Mouse (Mus musculus): ENCODE measurements around the gene Ddx51. TPM values are rescaled to one million over a fixed set of nuclear protein-coding genes. Genes with fewer than 3 reads are reported as not detected.

Ddx51 gene
- polyA plus RNA-seq, 1 experiment from 2014 or later = 24.2 TPM

GRCm38 (mm10) chr5:110665486-110666121 is 12.4 kb downstream of the Ddx51 start:
- 69% methylated on average over 6 of the region's 6 CpGs for WGBS
- no peak overlapping the region for H3K4me2 ChIP-seq
- ATAC-seq (ENCODE audit: insufficient read depth, low FRiP score, low read depth) = no peak
- H3K27me3 ChIP-seq (replicated peaks) = no peaks in the 10 kb centered on the region
- H3K36me3 ChIP-seq = peaks cover 68% of the 10 kb centered on the region
- no peaks in the 10 kb centered on the region for H3K4me1 ChIP-seq
- no peak overlapping the region for H3K4me3 ChIP-seq (replicated peaks)
- H3K9me3 ChIP-seq = no peaks in the 10 kb centered on the region
- H3K27ac ChIP-seq = no peak overlapping the region
- H3K9ac ChIP-seq = no peak overlapping the region

GRCm38 (mm10) chr5:110682041-110682440 is 28.8 kb downstream of the Ddx51 start:
- WGBS = 95% methylated on average over 8 of the region's 8 CpGs
- no peak for ATAC-seq (ENCODE audit: insufficient read depth, low FRiP score, low read depth)
- peaks cover 71% of the 10 kb centered on the region for H3K36me3 ChIP-seq
- no peak overlapping the region for H3K27ac ChIP-seq
- H3K9me3 ChIP-seq = no peaks in the 10 kb centered on the region
- no peak overlapping the region for H3K4me2 ChIP-seq
- no peaks in the 10 kb centered on the region for H3K4me1 ChIP-seq
- no peaks in the 10 kb centered on the region for H3K27me3 ChIP-seq (replicated peaks)
- H3K4me3 ChIP-seq (replicated peaks) = no peak overlapping the region
- H3K9ac ChIP-seq = no peak overlapping the region

- H3K4me1 ChIP-seq = no peaks in the 10 kb centered on the region
- ATAC-seq (ENCODE audit: insufficient read depth, low FRiP score, low read depth) = no peak
- no peak overlapping the region for H3K4me2 ChIP-seq
- no peaks in the 10 kb centered on the region for H3K27me3 ChIP-seq (replicated peaks)
- no peak overlapping the region for H3K9ac ChIP-seq
- H3K36me3 ChIP-seq = peaks cover 57% of the 10 kb centered on the region
- WGBS = 86% methylated on average over 4 of the region's 4 CpGs
- no peak overlapping the region for H3K27ac ChIP-seq
- H3K9me3 ChIP-seq = no peaks in the 10 kb centered on the region
- H3K4me3 ChIP-seq (replicated peaks) = no peak overlapping the region
These were observed 45.4 kb downstream of the Ddx51 start for GRCm38 (mm10) chr5:110698617-110699016.

GRCm38 (mm10) chr5:110704004-110704403 is 50.8 kb downstream of the Ddx51 start:
- Histone ChIP-seq H3K27me3 (replicated peaks) (no peaks in the 10 kb centered on the region), H3K27ac (no peak overlapping the region), H3K4me2 (no peak overlapping the region), H3K4me1 (no peaks in the 10 kb centered on the region), H3K9ac (no peak overlapping the region), H3K9me3 (no peaks in the 10 kb centered on the region), H3K4me3 (replicated peaks) (no peak overlapping the region), H3K36me3 (peaks cover 65% of the 10 kb centered on the region)
- 62% methylated on average over 1 of the region's 1 CpGs for WGBS
- no peak for ATAC-seq (ENCODE audit: insufficient read depth, low FRiP score, low read depth)

- Histone ChIP-seq H3K36me3 (peaks cover 49% of the 10 kb centered on the region), H3K9me3 (no peaks in the 10 kb centered on the region), H3K27me3 (replicated peaks) (no peaks in the 10 kb centered on the region), H3K4me3 (replicated peaks) (no peak overlapping the region), H3K4me2 (no peak overlapping the region), H3K9ac (no peak overlapping the region), H3K27ac (no peak overlapping the region), H3K4me1 (no peaks in the 10 kb centered on the region)
- ATAC-seq (ENCODE audit: insufficient read depth, low FRiP score, low read depth) = no peak
- 90% methylated on average over 4 of the region's 4 CpGs for WGBS
These were observed 56.0 kb downstream of the Ddx51 start for GRCm38 (mm10) chr5:110709256-110709655.

Small RNAs within 50 kb of the gene (microRNA-seq; reads per million reads assigned to microRNA genes)
- gene Mir7026 = not detected

Other genes starting within 250 kb of the Ddx51 start
- gene Fbrsl1, start 204.9 kb upstream of the Ddx51 start, polyA plus RNA-seq (2015; fragmentation: Nextera tagmentation; extraction: Ambion mirVana) = 11.1 and 12.0 TPM in 2 replicates
- 0.46 and 0.71 TPM in 2 replicates for gene Galnt9, start 109.1 kb upstream of the Ddx51 start, polyA plus RNA-seq (2015; fragmentation: Nextera tagmentation; extraction: Ambion mirVana)
- 44.8 and 50.6 TPM in 2 replicates for gene Noc4l, start within 50 bp of the Ddx51 start, polyA plus RNA-seq (2015; fragmentation: Nextera tagmentation; extraction: Ambion mirVana)
- 29.8 and 46.2 TPM in 2 replicates for gene Ep400, start 117.3 kb downstream of the Ddx51 start, polyA plus RNA-seq (2015; fragmentation: Nextera tagmentation; extraction: Ambion mirVana)
- 45.0 and 51.1 TPM in 2 replicates for gene Pus1, start 127.2 kb downstream of the Ddx51 start, polyA plus RNA-seq (2015; fragmentation: Nextera tagmentation; extraction: Ambion mirVana)
- gene Ulk1, start 156.6 kb downstream of the Ddx51 start, polyA plus RNA-seq (2015; fragmentation: Nextera tagmentation; extraction: Ambion mirVana) = 14.0 and 15.8 TPM in 2 replicates
- gene Hscb, start 186.3 kb downstream of the Ddx51 start, polyA plus RNA-seq (2015; fragmentation: Nextera tagmentation; extraction: Ambion mirVana) = 28.2 and 30.0 TPM in 2 replicates
- 31.7 and 33.8 TPM in 2 replicates for gene Chek2, start 186.5 kb downstream of the Ddx51 start, polyA plus RNA-seq (2015; fragmentation: Nextera tagmentation; extraction: Ambion mirVana)
- 10.2 and 10.9 TPM in 2 replicates for gene Ttc28, start 226.4 kb downstream of the Ddx51 start, polyA plus RNA-seq (2015; fragmentation: Nextera tagmentation; extraction: Ambion mirVana)